ENCODE assay signal across 16 mouse cellular contexts in the genomic region with DNA sequence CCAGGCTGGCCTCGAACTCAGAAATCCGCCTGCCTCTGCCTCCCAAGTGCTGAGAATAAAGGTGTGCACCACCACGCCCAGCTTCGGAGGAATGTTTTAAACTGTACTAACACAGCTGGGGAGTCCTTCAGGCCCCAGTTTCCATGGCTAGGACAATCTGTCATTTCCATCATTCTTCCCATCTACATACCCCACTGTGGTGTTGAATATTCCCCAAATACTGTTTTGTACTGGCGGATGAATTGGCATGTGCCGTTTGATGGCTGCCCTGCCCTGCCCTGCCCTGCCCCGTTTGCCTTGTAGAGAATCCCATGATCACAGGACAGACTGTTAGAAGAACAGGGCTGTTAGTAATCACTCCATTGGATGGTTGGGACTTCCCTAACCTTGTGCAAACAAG.
"Had no signal": no experiment of that assay in that cellular context is flagged by ENCODE, and none has a peak within 500 bp of the region (broad histone marks: within the 10 kb centered on the region; RNA-seq: fewer than 3 reads in every experiment).

No protein-coding gene starts in this region.

- H3K4me3 ChIP-seq: limb, embryonic 12.5 days; limb, embryonic 15.5 days; lung, embryonic 15.5 days; megakaryocyte, embryonic 14.5 days; midbrain, embryonic 10.5 days had no signal

- H3K9me3 ChIP-seq: limb, embryonic 12.5 days; limb, embryonic 15.5 days; lung, embryonic 15.5 days; megakaryocyte, embryonic 14.5 days; midbrain, embryonic 10.5 days had no signal

- H3K27me3 ChIP-seq: limb, embryonic 12.5 days; limb, embryonic 15.5 days; lung, embryonic 15.5 days had no signal

- H3K9ac ChIP-seq: limb, embryonic 12.5 days; limb, embryonic 15.5 days; lung, embryonic 15.5 days had no signal

- H3K4me1 ChIP-seq: megakaryocyte, embryonic 14.5 days had no signal

- DNase-seq: kidney, adult 18-20 months; kidney, adult 9 months; kidney, postnatal 14 days; kidney, postnatal 4 days; left cerebral cortex, postnatal 4 days; lung, adult 18-20 months; lung, postnatal 10 days; lung, postnatal 36 days; midbrain, embryonic 14.5 days; thymus, adult 18-20 months; thymus, postnatal 4 days had no signal

- H3K27ac ChIP-seq: limb, embryonic 12.5 days; limb, embryonic 15.5 days; lung, embryonic 15.5 days; midbrain, embryonic 10.5 days had no signal

- H3K4me2 ChIP-seq: limb, embryonic 12.5 days; limb, embryonic 15.5 days; lung, embryonic 15.5 days had no signal
